Mouse (Mus musculus) left cerebral cortex, adult 18-20 months (tissue): ENCODE measurements around the gene BC080695. TPM values are rescaled to one million over a fixed set of nuclear protein-coding genes. Genes with fewer than 3 reads are reported as not detected.
"Not testable (repeated sequence)": the region's sequence is repeated elsewhere in the genome, so short reads cannot be mapped to it uniquely, and the experiment has no call there.

ENCODE experiments used
- DNase-seq, 2 experiments: peaks; one replicate each; pipeline ENCODE4 v3.0.0; 2021 to 2022; ENCODE audit warnings: low spot score in 2 of 2, mixed read lengths in 1 of 2
- long read RNA-seq, 2 experiments: library from polyadenylated mRNA; stranded (forward); transcript quantifications; one replicate each; pipeline ENCODE4 v2.0.0; 2021
- total RNA-seq, 2 experiments: library from RNA; stranded (reverse); gene quantifications; 2 replicates each; pipeline ENCODE4 v1.2.3; 2021

Gene BC080695
- total RNA-seq = not detected
- long read RNA-seq, experiment 1 = 0 reads
- long read RNA-seq, experiment 2 = 0 reads

DNA sequence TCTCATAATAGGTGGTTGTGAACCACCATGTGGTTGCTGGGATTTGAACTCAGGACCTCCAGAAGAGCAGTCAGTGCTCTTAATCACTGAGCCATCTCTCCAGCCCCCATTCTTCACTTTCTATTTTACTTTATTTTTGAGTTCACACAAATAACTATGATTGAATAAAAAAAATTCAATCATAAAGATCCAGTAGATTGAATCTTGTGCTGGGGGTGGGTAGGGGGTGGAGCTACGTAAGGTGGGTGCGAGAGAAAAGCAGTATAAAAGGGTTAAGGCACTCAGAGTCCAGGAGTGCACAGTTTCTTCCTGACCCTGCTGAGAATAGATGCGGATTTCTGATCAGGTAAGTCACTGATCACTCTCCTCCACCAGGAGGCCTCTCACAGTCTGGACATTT, at the start of gene BC080695, which contains the start of gene Gm13057:
Gene BC080695, plus strand, starts transcription at position 301 of the 400 bp plus-strand sequence.
Gene Gm13057, plus strand, starts transcription at position 310 of the 400 bp plus-strand sequence.
- DNase-seq = not testable (repeated sequence)

GRCm38 (mm10) chr4:143511043-143511442, 40.5 kb upstream of the BC080695 start, which contains the start of gene Gm13043:
Gm13043 (plus strand) TSS chr4:143511343.
- DNase-seq = no peak

- DNase-seq = not testable (repeated sequence)
These were observed 15.8 kb upstream of the BC080695 start, which contains the start of gene Gm13040 for GRCm38 (mm10) chr4:143535654-143536053. Gm13040 (plus strand) TSS chr4:143535954.

DNA sequence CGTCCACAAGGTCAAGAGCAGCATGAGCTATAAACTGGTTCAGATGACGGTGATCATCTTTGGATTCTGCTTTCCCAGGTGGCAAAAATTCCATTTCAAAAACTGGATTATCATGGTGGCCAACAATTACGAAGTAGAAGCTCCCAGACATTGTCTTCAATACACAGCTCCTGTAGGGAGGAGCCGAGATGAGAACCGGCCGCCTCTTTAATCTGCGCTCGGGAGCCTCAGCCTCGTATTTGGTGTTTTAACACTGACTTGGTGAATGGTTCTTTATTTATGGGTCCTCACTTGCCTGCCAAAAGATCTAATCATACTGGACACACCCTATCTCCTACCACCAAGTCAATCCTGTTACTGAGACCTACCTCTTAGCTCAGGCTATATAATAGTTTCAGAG, 60.4 kb downstream of the BC080695 start:
- not testable (repeated sequence) for DNase-seq

DNA sequence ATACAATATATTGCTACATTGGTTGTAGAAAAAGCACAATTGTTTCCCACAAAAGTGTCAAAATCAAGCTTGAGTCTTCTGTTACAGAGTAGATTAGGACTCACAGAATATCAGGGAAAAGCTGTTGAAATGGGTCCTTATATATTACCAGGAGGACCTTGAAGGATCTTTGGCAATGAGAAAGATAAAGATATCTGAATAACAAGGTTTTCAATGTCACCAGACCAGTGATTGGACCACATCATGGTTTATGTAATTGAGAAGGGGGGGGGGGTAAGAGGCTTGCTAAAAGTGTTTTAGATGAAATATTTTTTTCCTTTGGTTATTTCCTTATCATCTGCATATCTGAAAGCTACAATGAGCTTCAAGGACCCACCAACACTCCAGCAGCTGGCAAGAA, 63.2 kb downstream of the BC080695 start, which contains the start of gene Gm13083:
Gene Gm13083, plus strand, starts transcription at position 301 of the 400 bp plus-strand sequence.
- DNase-seq = not testable (repeated sequence)

DNA sequence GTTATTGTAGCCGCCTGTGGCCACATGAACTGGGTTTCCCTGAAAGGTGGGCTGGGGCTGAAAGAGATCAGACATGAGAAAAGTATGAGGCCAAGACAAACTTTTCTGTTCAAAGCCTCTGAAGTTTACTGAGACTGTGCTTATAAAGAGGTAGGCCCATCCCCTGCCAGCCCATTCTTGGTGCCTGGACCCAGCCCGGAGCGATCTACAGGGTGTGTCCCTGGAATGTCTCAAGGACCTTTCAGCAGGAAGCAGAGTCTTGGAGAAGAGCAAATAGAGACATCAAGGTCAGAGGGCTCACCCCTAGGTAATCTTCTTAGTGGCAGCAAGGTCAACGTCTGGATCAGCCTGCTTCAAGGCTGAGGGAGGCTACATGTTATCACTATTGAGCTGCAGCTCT, 66.6 kb downstream of the BC080695 start:
- DNase-seq = not testable (repeated sequence)

Other genes starting within 250 kb of the BC080695 start
- gene Lrrc38, start 201.9 kb upstream of the BC080695 start, total RNA-seq = 1 to 10 TPM; 1.4 to 2.3 TPM
- not detected for gene Pramel1, start 157.3 kb upstream of the BC080695 start, total RNA-seq
- 10 to 100 TPM; 14.0 to 14.8 TPM for gene Pramef8, start 139.3 kb upstream of the BC080695 start, total RNA-seq
- not detected for gene Oog4, start 101.4 kb upstream of the BC080695 start, total RNA-seq
- not detected for gene Gm13043, start 40.4 kb upstream of the BC080695 start, total RNA-seq
- not detected for gene Gm13040, start 15.7 kb upstream of the BC080695 start, total RNA-seq
- gene Gm13057, start within 50 bp of the BC080695 start, total RNA-seq = not detected
- not detected for gene Gm13083, start 63.3 kb downstream of the BC080695 start, total RNA-seq
- not detected for gene Gm13088, start 105.5 kb downstream of the BC080695 start, total RNA-seq
- not detected for gene Gm13089, start 151.0 kb downstream of the BC080695 start, total RNA-seq
- gene Gm13078, start 167.8 kb downstream of the BC080695 start, total RNA-seq = not detected
- not detected for gene Gm13023, start 237.7 kb downstream of the BC080695 start, total RNA-seq